19 mouse cellular contexts compared by ENCODE assay signal in the genomic region with DNA sequence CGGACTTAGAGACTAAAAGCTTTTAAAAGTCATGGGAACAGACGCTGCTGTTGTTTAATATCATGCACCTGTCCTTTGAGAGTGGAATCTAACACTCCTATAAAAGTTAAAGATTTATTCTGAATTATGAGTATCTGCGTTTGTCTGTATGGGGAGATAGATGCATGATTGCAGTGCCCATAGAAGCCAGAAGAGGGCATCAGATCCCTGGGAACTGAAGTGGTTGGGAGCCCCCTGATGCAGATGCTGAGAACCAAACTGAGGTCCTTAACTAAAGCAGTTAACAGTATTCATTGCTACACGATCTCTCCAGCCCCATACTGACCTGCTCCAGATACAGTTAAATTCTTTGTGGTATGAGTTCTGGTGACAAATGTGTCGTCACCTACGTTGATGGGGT.
DNase-seq lines count a peak whose midpoint lies in the region; ATAC-seq and TF ChIP-seq lines count a peak whose summit lies in the region.
"Had no signal": no experiment of that assay in that cellular context is flagged by ENCODE, and none has a peak within 500 bp of the region (broad histone marks: within the 10 kb centered on the region; RNA-seq: fewer than 3 reads in every experiment).

No protein-coding gene starts in this region.

- H3K27ac ChIP-seq in liver, postnatal 0 days (ENCODE audit: low read depth), result no peak overlapping the region
- H3K27ac ChIP-seq in MEL (ENCODE audit: control insufficient read depth, low read depth, low read length), result no peak overlapping the region
- H3K27ac ChIP-seq: embryonic facial prominence, embryonic 13.5 days; limb, embryonic 12.5 days; liver, embryonic 14.5 days had no signal

- H3K9me3 ChIP-seq in liver, postnatal 0 days (ENCODE audit: low read length), result no peaks in the 10 kb centered on the region
- H3K9me3 ChIP-seq in MEL (replicated peaks; ENCODE audit: insufficient read depth, low read length), result no peaks in the 10 kb centered on the region
- H3K9me3 ChIP-seq: embryonic facial prominence, embryonic 13.5 days; limb, embryonic 12.5 days had no signal

- no peak overlapping the region for H3K4me2 ChIP-seq in liver, postnatal 0 days (ENCODE audit: low read depth, low read length)
- H3K4me2 ChIP-seq: embryonic facial prominence, embryonic 13.5 days; limb, embryonic 12.5 days had no signal

- no peak for ATAC-seq in liver, postnatal 0 days
- ATAC-seq: activated CD4-positive, CD25-positive, alpha-beta regulatory T cell, adult 4 months had no signal

- intact Hi-C loops in heart, postnatal 14 days (cut with DNase I), result no loop called here

- H3K27me3 ChIP-seq in liver, postnatal 0 days (ENCODE audit: insufficient read depth, low read length), result no peaks in the 10 kb centered on the region
- no peaks in the 10 kb centered on the region for H3K27me3 ChIP-seq in MEL (ENCODE audit: control insufficient read depth in 1 of 2, insufficient read depth in 2 of 2, low read length in 2 of 2)
- H3K27me3 ChIP-seq: embryonic facial prominence, embryonic 13.5 days; limb, embryonic 12.5 days had no signal

- no peaks in the 10 kb centered on the region for H3K4me1 ChIP-seq in liver, postnatal 0 days (ENCODE audit: insufficient read depth)
- no peaks in the 10 kb centered on the region for H3K4me1 ChIP-seq in MEL (ENCODE audit: control insufficient read depth in 1 of 2, insufficient read depth in 2 of 2, low read length in 2 of 2)

- H3K4me3 ChIP-seq in liver, postnatal 0 days (ENCODE audit: low read depth, low read length), result no peak overlapping the region
- no peak overlapping the region for H3K4me3 ChIP-seq in MEL (ENCODE audit: control insufficient read depth in 1 of 2, insufficient read depth in 1 of 2, low read depth in 2 of 2, low read length in 2 of 2)
- H3K4me3 ChIP-seq: embryonic facial prominence, embryonic 13.5 days; limb, embryonic 12.5 days had no signal

- H3K36me3 ChIP-seq in liver, postnatal 0 days (replicated peaks; ENCODE audit: insufficient read depth, low read length), result no peaks in the 10 kb centered on the region
- no peaks in the 10 kb centered on the region for H3K36me3 ChIP-seq in MEL (ENCODE audit: control insufficient read depth in 1 of 2, insufficient read depth in 2 of 2, low read length in 2 of 2)
- H3K36me3 ChIP-seq: embryonic facial prominence, embryonic 13.5 days; G1E; limb, embryonic 12.5 days had no signal

- H3K9ac ChIP-seq in liver, postnatal 0 days (replicated peaks), result no peak overlapping the region
- H3K9ac ChIP-seq in MEL (ENCODE audit: control insufficient read depth, low read depth, low read length, poor library complexity, severe bottlenecking), result no peak overlapping the region
- H3K9ac ChIP-seq: embryonic facial prominence, embryonic 13.5 days; limb, embryonic 12.5 days; liver, embryonic 14.5 days had no signal

- WGBS in liver, postnatal 0 days (ENCODE audit: insufficient replicate concordance), result 76% methylated on average over 6 of the region's 6 CpGs

- no peaks in the 10 kb centered on the region for H3K79me2 ChIP-seq in MEL (ENCODE audit: control insufficient read depth, insufficient read depth, low read length, poor library complexity)

- TF ChIP-seq CTCF in liver, postnatal 0 days (IDR thresholded peaks at IDR 0.05; ENCODE audit: low read depth), result peak; percentile 22; the same call in 1 of the 2 replicates
- TF ChIP-seq CTCF in MEL (IDR thresholded peaks at IDR 0.05 in 2 of 3, conservative IDR thresholded peaks at IDR 0.05 in 1 of 3; ENCODE audit: control insufficient read depth in 1 of 3, insufficient read depth in 1 of 3, low read depth in 2 of 3, low read length in 3 of 3, poor library complexity in 1 of 3, severe bottlenecking in 1 of 3), result 0 out of 6 replicates have a peak, but pooled peaks of 2 of the 3 experiments have one; percentile 6 to 8

- TF ChIP-seq RAD21 in MEL (IDR thresholded peaks at IDR 0.05; ENCODE audit: low read depth, low read length), result no peak

- TF ChIP-seq POLR2A in MEL (IDR thresholded peaks at IDR 0.05; ENCODE audit: control insufficient read depth in 1 of 2, insufficient read depth in 1 of 2, low read depth in 1 of 2, low read length in 2 of 2, poor library complexity in 1 of 2), result no peak

- DNase-seq in heart, postnatal 4 days, result peak; percentile 4
- DNase-seq in heart, postnatal 14 days, result no peak
- DNase-seq in liver, postnatal 0 days, result no peak
- DNase-seq in liver (no peak), A20 (ENCODE audit: low read depth, low spot score) (peak; percentile 17), MEL (ENCODE audit: low read depth, low spot score) (no peak)
- DNase-seq in T-cell, adult 2 months (ENCODE audit: low spot score), result no peak
- no peak for DNase-seq in kidney, postnatal 10 days
- DNase-seq: adrenal gland, postnatal 25 days; B cell, adult 2 months; cerebellum, adult 8-10 months; gastrocnemius, postnatal 25 days; lung, postnatal 36 days; thymus, adult 2 months had no signal

- no peak for TF ChIP-seq EP300 in liver, postnatal 0 days (IDR thresholded peaks at IDR 0.05; ENCODE audit: low read depth)
- TF ChIP-seq EP300 in MEL (IDR thresholded peaks at IDR 0.05; ENCODE audit: low read depth in 1 of 2, low read length in 2 of 2), result no peak

TF ChIP-seq in MEL, 35 proteins besides CTCF, POLR2A, EP300 and RAD21:
- no peak for TF ChIP-seq ZNF384 (IDR thresholded peaks at IDR 0.05; ENCODE audit: low read depth, low read length)
- TF ChIP-seq MAX (IDR thresholded peaks at IDR 0.05; ENCODE audit: low read length), result no peak
- TF ChIP-seq ZC3H11A (IDR thresholded peaks at IDR 0.05; ENCODE audit: low read depth, low read length), result no peak
- TF ChIP-seq USF1 (IDR thresholded peaks at IDR 0.05; ENCODE audit: low read depth, low read length), result no peak
- TF ChIP-seq NRF1 (IDR thresholded peaks at IDR 0.05; ENCODE audit: insufficient read depth, low read depth, low read length, poor library complexity, severe bottlenecking), result no peak
- no peak for TF ChIP-seq JUND (IDR thresholded peaks at IDR 0.05; ENCODE audit: low read depth, low read length)

Comparison
In these comparisons a context has a peak if more than half of its experiments do, and no peak if none do; other contexts are left out.
1. DNase-seq: peak in heart, postnatal 4 days (single experiment) and A20 (single experiment); none in heart, postnatal 14 days (0 of 2), liver, postnatal 0 days (single experiment), liver (single experiment), MEL (single experiment), T-cell, adult 2 months (single experiment) and kidney, postnatal 10 days (single experiment).